Mouse (Mus musculus) ES-Bruce4 (cell line): ENCODE measurements around the gene Apba3. TPM values are rescaled to one million over a fixed set of nuclear protein-coding genes. Genes with fewer than 3 reads are reported as not detected.

Experiments
- H3K27ac ChIP-seq: 2 replicates; pipeline ENCODE4 v1.5.1; 2012; ENCODE audit warnings: low read length, inconsistent platforms; ENCODE audit not compliant: insufficient read depth
- H3K27me3 ChIP-seq: 2 replicates; pipeline ENCODE4 v1.6.1; 2012; ENCODE audit warnings: mild to moderate bottlenecking, low read length, inconsistent platforms; ENCODE audit not compliant: control insufficient read depth, poor library complexity, insufficient read depth, severe bottlenecking
- H3K36me3 ChIP-seq: 2 replicates; pipeline ENCODE4 v1.6.1; 2012; ENCODE audit warnings: inconsistent platforms, mild to moderate bottlenecking, low read length, moderate library complexity; ENCODE audit not compliant: control insufficient read depth, poor library complexity, insufficient read depth, severe bottlenecking
- H3K4me1 ChIP-seq: one replicate; pipeline ENCODE4 v1.8.1; 2011; ENCODE audit warnings: low read length; ENCODE audit not compliant: control insufficient read depth, insufficient read depth
- H3K4me3 ChIP-seq: 2 replicates; pipeline ENCODE4 v1.5.1; 2011; ENCODE audit warnings: low read depth, mild to moderate bottlenecking, low read length
- H3K9ac ChIP-seq: 2 replicates; pipeline ENCODE4 v1.6.1; 2012; ENCODE audit warnings: low read depth, mild to moderate bottlenecking, inconsistent platforms; ENCODE audit not compliant: poor library complexity, severe bottlenecking
- H3K9me3 ChIP-seq: replicated peaks from 2 replicates; pipeline ENCODE4 v1.6.1; 2012; ENCODE audit warnings: mild to moderate bottlenecking, low read length, inconsistent platforms; ENCODE audit not compliant: control insufficient read depth, poor library complexity, insufficient read depth, severe bottlenecking
- CTCF ChIP-seq: IDR thresholded peaks from one replicate; pipeline ENCODE4 v1.8.1; 2011; ENCODE audit warnings: low read depth, low read length
- EP300 ChIP-seq: IDR thresholded peaks from 2 replicates; pipeline ENCODE4 v1.6.1; 2011; ENCODE audit warnings: low read depth, low read length; ENCODE audit not compliant: insufficient read depth
- POLR2A ChIP-seq: IDR thresholded peaks from one replicate; pipeline ENCODE4 v1.8.1; 2011; ENCODE audit warnings: low read length; ENCODE audit not compliant: insufficient read depth
- polyA plus RNA-seq: library from polyadenylated mRNA; stranded (reverse); fragments of >200 nt; gene quantifications from 2 replicates; pipeline ENCODE4 v1.2.4, GENCODE M21; 2011; ENCODE audit warnings: low read depth; ENCODE audit not compliant: missing spikeins, insufficient read depth, insufficient read length

The Apba3 gene
- polyA plus RNA-seq, 1 experiment, result 25.8 TPM

DNA sequence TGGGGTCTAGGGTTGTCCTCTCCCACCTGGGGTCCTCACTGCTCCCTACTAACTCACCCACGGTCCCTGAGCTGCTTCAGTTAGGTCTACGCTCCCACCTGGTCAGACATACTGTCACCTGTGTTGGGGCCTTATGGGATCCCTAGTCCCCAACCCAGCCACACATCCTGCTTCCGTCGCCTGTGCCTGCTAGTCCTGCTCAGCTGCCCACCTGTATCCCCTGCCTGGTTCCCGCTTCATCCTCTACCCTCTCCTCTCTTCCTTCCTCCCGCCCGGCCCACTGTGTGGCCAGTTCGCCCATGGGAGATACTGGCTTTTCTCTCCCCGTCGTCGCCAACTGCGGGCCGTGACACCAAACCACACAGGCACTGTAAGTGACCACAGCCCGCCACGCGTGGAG, 48.8 kb downstream of the Apba3 start:
- Histone ChIP-seq H3K27me3 (no peaks in the 10 kb centered on the region), H3K4me3 (no peak overlapping the region), H3K27ac (no peak overlapping the region), H3K4me1 (no peaks in the 10 kb centered on the region), H3K9me3 (no peaks in the 10 kb centered on the region), H3K9ac (no peak overlapping the region), H3K36me3 (no peaks in the 10 kb centered on the region; the same call in 1 of the 2 replicates)
- no peak for TF ChIP-seq POLR2A
- TF ChIP-seq EP300, result no peak
- no peak for TF ChIP-seq CTCF

DNA sequence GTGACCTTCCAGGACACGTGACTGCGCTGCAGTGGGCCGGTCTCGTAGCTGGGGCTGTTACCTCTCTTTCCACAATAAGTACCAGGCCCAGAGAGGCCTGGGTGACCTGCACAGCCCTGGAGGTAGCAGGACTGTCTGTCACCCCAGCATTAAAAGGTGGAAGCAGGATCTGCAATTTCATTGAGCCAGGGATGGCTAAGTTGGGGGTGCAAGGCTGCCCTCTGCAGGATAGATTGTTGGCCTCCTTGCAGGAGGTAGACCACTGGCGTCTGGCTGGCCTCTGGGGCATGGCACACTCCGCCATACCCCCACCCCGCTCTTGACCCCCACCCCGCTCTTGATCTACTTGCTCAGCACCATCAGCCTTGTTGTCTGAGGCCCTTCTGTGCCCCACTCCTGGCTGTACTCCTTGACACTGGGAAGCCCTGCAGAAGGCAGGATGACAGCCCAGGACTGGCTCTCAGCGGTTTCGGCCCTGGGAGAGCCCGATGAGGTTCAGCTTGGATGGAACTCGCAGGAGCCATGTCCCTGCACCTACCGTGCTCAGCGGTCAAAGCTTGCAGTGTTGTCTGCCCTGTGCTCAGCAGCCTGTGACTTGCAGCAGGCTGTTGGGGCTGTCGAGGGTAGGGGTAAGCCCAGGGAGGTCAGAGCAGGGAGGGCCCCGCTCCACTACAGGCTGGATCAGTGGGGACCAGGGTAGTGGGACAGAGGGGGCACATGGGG, 49.7 kb downstream of the Apba3 start:
- H3K9me3 ChIP-seq, result no peaks in the 10 kb centered on the region
- no peaks in the 10 kb centered on the region for H3K36me3 ChIP-seq
- TF ChIP-seq CTCF (no peak), POLR2A (no peak), EP300 (no peak)
- H3K27me3 ChIP-seq, result no peaks in the 10 kb centered on the region
- peak overlapping the region; percentile 35 for H3K9ac ChIP-seq
- H3K4me3 ChIP-seq, result peak overlapping the region; percentile 51
- no peak overlapping the region for H3K27ac ChIP-seq
- no peaks in the 10 kb centered on the region for H3K4me1 ChIP-seq

DNA sequence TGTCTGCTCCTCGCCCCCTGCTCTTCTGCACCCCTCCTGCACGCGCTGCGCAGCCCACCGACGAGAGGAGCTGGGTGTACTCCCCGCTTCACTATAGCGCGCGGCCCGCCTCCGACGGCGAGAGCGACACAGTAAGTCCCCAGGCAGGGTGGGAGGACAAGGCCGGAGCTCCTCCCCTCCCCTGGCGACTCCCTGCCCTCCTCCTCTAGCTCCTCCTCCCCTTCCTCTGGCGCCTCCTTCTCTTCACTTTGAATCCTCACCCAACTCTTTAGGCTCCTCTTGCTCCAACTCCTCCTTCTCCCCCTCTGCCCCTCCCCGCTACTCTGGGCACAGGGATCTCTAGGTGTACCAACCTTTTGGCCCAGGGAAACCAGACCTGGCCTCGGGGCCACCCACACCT, 50.5 kb downstream of the Apba3 start:
- Histone ChIP-seq H3K27ac (no peak overlapping the region), H3K4me1 (no peaks in the 10 kb centered on the region), H3K36me3 (no peaks in the 10 kb centered on the region), H3K4me3 (peak overlapping the region; percentile 51), H3K9me3 (no peaks in the 10 kb centered on the region), H3K9ac (peak overlapping the region; percentile 35), H3K27me3 (no peaks in the 10 kb centered on the region)
- TF ChIP-seq CTCF (no peak), POLR2A (no peak), EP300 (no peak)

DNA sequence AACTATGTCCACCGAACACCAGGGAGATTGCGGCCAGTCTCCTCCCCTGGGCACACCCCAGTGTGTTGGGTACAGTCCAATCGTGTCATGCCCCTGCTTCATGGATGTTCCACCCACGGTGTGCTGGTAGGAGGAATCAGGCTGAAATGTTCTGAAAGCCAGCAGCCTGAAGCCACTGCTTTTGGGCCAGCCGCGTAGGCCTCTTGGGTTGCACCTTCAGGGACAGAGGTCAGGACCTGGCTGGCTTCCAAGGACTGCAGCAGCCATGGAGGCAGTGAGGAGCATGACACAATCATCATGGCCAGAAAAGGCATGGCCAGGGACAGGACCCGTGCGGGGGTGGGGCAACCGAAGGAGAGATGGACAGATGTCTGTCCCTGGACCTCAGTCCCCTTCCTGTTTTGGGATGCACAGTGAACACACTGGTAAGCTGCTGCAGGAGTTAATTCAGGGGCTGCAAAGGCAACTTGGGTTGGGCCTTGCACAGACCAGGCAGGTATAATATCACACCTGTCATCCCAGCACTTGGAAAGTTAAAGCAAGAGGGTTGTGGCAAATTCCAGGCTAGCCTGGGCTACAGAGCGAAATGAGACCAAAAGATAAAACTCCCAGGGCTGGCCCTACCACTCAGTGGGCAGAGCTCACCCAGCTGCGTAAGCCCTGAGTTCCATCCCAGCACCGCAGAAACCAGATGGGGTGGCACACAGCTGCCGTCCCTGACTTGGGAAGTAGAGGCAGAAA, 52.0 kb downstream of the Apba3 start:
- H3K36me3 ChIP-seq, result peaks cover 9% of the 10 kb centered on the region; the same call in 1 of the 2 replicates
- H3K4me3 ChIP-seq, result no peak overlapping the region
- no peak overlapping the region for H3K27ac ChIP-seq
- H3K9ac ChIP-seq, result no peak overlapping the region
- no peaks in the 10 kb centered on the region for H3K4me1 ChIP-seq
- no peaks in the 10 kb centered on the region for H3K9me3 ChIP-seq
- H3K27me3 ChIP-seq, result no peaks in the 10 kb centered on the region
- no peak for TF ChIP-seq POLR2A
- TF ChIP-seq CTCF, result no peak
- no peak for TF ChIP-seq EP300

DNA sequence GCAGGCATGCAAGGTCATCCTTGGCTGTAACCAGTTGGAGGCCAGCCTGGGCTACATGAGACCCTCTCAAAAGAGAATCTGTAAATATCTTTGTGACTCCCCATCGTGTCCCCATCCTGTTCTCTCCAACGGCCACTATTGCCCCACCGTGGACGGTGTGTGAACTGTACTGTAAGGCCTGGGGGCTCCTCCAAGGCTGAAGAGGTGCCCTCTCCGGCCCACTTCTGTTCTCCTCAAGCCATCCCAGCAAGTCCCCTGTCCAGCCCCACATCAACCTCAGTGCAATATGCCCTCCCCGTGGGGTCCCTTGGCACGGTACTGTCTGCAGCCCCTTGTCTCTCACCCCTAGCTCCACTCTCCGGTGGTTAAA, 52.6 kb downstream of the Apba3 start:
- H3K9ac ChIP-seq, result peak overlapping the region; percentile 50
- H3K27ac ChIP-seq, result no peak overlapping the region
- H3K4me3 ChIP-seq, result peak overlapping the region; percentile 74; the same call in 1 of the 2 replicates
- peaks cover 12% of the 10 kb centered on the region for H3K36me3 ChIP-seq
- H3K4me1 ChIP-seq, result no peaks in the 10 kb centered on the region
- no peaks in the 10 kb centered on the region for H3K9me3 ChIP-seq
- TF ChIP-seq POLR2A, result no peak
- TF ChIP-seq EP300, result no peak
- H3K27me3 ChIP-seq, result no peaks in the 10 kb centered on the region
